Mouse (Mus musculus) thymus, adult 2 months (tissue): Measurements from ENCODE around the gene Ttc13. TPM values are rescaled to one million over a fixed set of nuclear protein-coding genes. Genes with fewer than 3 reads are reported as not detected.

Source experiments
- DNase-seq: peaks from one replicate; pipeline ENCODE4 v3.0.0; 2021
- H3K27ac ChIP-seq: fragments of 200-500 bp; 2 replicates; pipeline ENCODE4 v1.5.1; 2012; ENCODE audit warnings: low read length, control low read depth; ENCODE audit not compliant: control insufficient read depth, insufficient read depth
- H3K27me3 ChIP-seq: fragments of 200-500 bp; 2 replicates; pipeline ENCODE4 v1.6.1; 2012; ENCODE audit warnings: mild to moderate bottlenecking, low read length, moderate library complexity, mixed read lengths; ENCODE audit not compliant: control insufficient read depth, insufficient read depth
- H3K36me3 ChIP-seq: fragments of 200-500 bp; 2 replicates; pipeline ENCODE4 v1.6.1; 2012; ENCODE audit warnings: mild to moderate bottlenecking, low read length, moderate library complexity; ENCODE audit not compliant: control insufficient read depth, insufficient read depth
- H3K4me1 ChIP-seq: fragments of 200-500 bp; replicated peaks from 2 replicates; pipeline ENCODE4 v1.6.1; 2012; ENCODE audit warnings: low read length; ENCODE audit not compliant: control insufficient read depth, insufficient read depth
- H3K4me3 ChIP-seq: fragments of 200-500 bp; 2 replicates; pipeline ENCODE4 v1.5.1; 2012; ENCODE audit warnings: mild to moderate bottlenecking, low read length, control low read depth, moderate library complexity; ENCODE audit not compliant: control insufficient read depth, insufficient read depth
- CTCF ChIP-seq: fragments of 200-500 bp; IDR thresholded peaks from 2 replicates; pipeline ENCODE4 v1.5.1; 2012; ENCODE audit warnings: mild to moderate bottlenecking, control low read depth, low read length, moderate library complexity, borderline replicate concordance; ENCODE audit not compliant: control insufficient read depth, poor library complexity, insufficient read depth; ENCODE audit errors: extremely low read depth
- POLR2A ChIP-seq: fragments of 200-500 bp; IDR thresholded peaks from 2 replicates; pipeline ENCODE4 v1.6.1; 2012; ENCODE audit warnings: mild to moderate bottlenecking, low read length, control low read depth, moderate library complexity; ENCODE audit not compliant: control insufficient read depth, poor library complexity, insufficient read depth; ENCODE audit errors: extremely low read depth
- WGBS: fragments of 180-500 bp; shearing (Covaris S2); methylation state at CpG from one replicate; pipeline ENCODE4 v1.1.7; 2018; 5-methylcytosine and 5-hydroxymethylcytosine counted together
- polyA plus RNA-seq: library from polyadenylated mRNA; depleted of rRNA; stranded (reverse); fragments of >200 nt; gene quantifications from 2 replicates; pipeline ENCODE4 v1.2.3, GENCODE M21; 2012

Gene Ttc13
- polyA plus RNA-seq, 1 experiment: 49.8 TPM

DNA sequence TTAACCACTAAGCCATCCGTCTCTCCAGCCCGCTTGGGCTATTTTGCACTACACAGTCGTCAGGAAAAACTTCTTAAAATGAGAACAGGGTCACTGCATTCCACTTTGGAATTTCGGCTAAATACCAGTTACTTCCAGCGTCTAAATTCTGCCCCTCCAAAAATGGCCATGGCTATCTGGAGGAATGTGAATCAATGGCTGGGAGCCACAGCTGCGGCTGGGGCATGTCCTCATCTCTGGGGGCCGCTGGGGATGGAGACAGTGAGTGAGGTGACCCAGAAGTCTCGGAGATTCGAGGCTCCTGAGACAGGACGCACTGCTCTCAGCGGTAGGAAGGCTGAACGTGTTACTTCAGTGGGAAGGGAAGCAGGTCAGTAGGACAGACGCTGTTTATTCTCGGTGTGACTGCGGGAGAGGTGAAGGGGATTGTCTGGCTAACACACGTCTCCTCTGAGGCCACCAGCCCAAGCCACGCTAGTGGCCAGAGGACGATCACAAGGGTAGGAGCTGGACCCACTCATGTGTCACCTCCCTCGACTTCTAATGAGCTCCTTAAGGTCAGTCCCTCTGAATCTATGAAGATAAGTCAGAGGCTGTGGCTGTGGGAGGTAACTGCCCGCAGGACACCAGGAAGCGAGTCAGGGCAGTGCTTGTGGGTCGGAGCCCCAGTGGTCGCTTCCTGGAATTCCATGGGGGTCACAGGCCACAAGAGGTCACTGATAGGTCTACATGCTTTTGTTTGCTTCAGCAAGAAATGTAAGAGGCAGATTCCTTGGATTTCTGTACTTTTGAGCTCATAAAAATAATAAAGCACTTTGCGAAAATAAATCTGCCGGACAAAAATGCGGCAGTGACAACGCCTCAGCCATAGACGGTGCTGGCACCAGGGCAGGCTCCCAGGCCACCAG lies 68.0 kb downstream of the Ttc13 start:
- Histone ChIP-seq H3K4me3 (no peak overlapping the region), H3K36me3 (no peaks in the 10 kb centered on the region), H3K4me1 (no peaks in the 10 kb centered on the region), H3K27me3 (no peaks in the 10 kb centered on the region), H3K27ac (no peak overlapping the region)
- no peak for TF ChIP-seq POLR2A
- no peak for TF ChIP-seq CTCF
- WGBS: 95% methylated on average over 28 of the region's 28 CpGs
- no peak for DNase-seq

DNA sequence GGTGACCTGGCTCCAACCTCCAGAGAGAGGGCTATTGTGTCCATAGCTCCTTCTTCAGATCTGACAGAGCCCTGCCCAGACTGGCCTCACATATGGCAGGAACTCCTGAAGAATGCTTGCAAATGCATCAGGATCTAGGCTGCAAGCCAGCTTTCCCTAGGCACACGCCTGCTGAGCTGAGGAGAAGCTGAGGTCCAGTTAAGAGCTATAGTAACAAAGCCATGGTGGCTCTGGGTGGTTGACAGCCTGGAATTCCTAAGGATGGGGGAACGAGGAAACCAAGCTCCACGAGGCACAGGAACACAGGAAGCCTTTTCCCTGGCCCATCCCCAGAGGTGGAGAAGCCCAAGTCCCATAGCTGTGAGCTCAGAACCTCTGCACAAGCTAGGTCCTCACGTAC lies 69.2 kb downstream of the Ttc13 start:
- H3K27me3 ChIP-seq: no peaks in the 10 kb centered on the region
- H3K36me3 ChIP-seq: no peaks in the 10 kb centered on the region
- TF ChIP-seq POLR2A: no peak
- no peak for TF ChIP-seq CTCF
- no peak for DNase-seq
- H3K27ac ChIP-seq: no peak overlapping the region
- peaks cover 4% of the 10 kb centered on the region; the same call in 1 of the 2 replicates for H3K4me1 ChIP-seq
- no peak overlapping the region for H3K4me3 ChIP-seq
- WGBS: 80% methylated on average over 4 of the region's 4 CpGs

DNA sequence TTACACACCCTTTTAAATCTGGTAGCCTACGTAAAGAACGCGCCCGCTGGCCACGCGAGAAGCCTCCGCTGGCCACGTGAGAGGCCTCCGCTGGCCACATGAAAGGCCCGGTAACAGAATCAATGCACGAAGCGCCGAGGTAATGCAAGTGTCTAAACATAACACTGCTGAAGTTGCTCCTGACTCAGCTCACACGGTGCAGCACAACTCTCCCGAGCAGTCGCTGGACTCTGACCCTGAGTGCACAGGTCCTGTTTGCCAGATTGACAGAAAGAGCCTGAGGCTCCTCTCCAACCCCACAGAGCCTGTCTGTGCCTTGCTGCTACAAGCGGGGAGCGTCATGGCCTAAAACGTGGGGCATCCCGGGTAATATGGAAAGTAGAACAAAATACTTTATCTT lies 70.0 kb downstream of the Ttc13 start:
- no peak overlapping the region for H3K27ac ChIP-seq
- H3K4me1 ChIP-seq: peaks cover 4% of the 10 kb centered on the region; the same call in 1 of the 2 replicates
- no peak for DNase-seq
- TF ChIP-seq CTCF (no peak), POLR2A (no peak)
- H3K4me3 ChIP-seq: no peak overlapping the region
- no peaks in the 10 kb centered on the region for H3K36me3 ChIP-seq
- WGBS: 91% methylated on average over 20 of the region's 20 CpGs
- no peaks in the 10 kb centered on the region for H3K27me3 ChIP-seq

DNA sequence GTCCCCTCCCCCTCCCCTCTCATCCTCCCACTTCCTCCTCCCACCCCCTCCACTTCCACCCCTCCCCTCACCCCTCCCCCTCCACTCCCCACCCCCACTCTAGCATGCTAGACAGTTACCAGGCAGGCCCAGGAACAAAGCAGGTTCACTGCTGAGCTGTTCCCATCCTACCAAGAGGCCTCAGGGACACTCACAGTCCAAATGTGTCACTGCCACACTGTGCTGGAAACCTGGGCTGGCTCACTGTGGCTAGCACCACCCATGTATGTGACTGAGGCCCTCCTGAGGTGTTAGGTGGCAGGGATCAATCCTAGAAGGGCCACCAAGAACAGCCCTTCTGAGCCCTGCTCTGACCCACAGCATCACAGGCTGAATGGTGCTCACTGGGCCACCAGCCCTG lies 73.5 kb downstream of the Ttc13 start:
- Histone ChIP-seq H3K36me3 (no peaks in the 10 kb centered on the region), H3K4me1 (peaks cover 4% of the 10 kb centered on the region; the same call in 1 of the 2 replicates), H3K4me3 (no peak overlapping the region), H3K27me3 (no peaks in the 10 kb centered on the region), H3K27ac (no peak overlapping the region)
- no peak for DNase-seq
- TF ChIP-seq POLR2A (no peak), CTCF (no peak)

DNA sequence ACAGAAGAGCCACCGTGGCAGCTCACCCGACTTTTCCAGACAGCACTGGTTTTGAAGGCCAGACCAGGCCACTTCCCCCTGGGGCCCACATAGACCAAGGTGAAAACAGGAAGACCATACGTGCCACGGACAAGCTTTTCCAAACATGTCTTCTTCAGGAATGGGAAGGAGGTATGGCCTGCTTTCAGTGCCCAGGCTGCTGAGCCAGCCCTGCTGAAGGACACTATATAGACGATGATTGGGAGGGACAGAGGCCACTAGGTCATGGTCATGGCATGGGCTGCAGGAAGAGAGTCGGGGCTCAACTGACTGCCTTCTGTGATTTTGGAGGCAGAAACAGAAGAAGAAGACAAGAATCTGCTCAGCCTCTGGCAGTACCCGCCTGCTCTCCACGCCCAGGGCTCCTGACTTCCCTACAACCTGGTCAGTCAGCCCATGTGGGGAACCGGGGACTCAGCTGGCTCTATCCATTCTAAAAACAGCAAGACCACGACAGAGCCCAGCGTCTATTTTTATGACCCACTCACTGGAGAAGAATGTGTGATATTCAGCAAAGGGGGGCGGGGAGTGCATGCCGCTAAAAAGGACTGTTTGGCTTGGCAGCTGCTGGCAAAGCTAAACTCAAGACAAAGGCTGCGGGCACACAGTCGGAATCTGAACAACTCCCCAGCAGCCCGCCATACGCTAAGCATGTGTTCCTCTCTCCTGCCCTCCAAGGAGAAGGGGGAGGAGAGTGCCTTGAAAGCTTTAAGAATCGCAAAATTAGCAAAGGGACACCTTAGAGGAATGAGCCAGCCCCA lies 78.0 kb downstream of the Ttc13 start:
- no peak for DNase-seq
- Histone ChIP-seq H3K36me3 (no peaks in the 10 kb centered on the region), H3K4me1 (peaks cover 4% of the 10 kb centered on the region; the same call in 1 of the 2 replicates), H3K27ac (no peak overlapping the region), H3K4me3 (no peak overlapping the region), H3K27me3 (no peaks in the 10 kb centered on the region)
- WGBS: 76% methylated on average over 18 of the region's 18 CpGs
- no peak for TF ChIP-seq CTCF
- TF ChIP-seq POLR2A: no peak

DNA sequence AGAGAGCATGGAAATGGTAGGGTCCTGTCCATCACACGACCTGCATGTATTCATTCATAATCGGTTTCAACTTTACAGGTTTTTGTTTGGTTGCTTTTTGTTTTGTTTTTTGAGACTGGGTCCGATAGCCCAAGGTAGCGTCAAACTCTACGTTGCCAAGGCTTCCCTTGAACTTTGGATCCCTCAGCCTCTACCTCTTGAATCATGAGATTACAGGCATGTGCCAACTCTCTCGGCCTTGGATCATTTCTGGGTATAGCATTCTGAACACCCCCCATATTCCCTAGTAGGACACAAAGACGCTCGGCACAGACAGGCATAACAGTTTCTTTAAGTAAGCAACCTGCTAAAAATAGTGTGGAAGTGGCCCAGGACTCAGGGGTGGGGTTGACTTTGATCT lies 80.2 kb downstream of the Ttc13 start:
- H3K4me1 ChIP-seq: no peaks in the 10 kb centered on the region
- H3K36me3 ChIP-seq: no peaks in the 10 kb centered on the region
- no peak for TF ChIP-seq CTCF
- no peak for TF ChIP-seq POLR2A
- H3K27ac ChIP-seq: no peak overlapping the region
- H3K27me3 ChIP-seq: no peaks in the 10 kb centered on the region
- no peak for DNase-seq
- no peak overlapping the region for H3K4me3 ChIP-seq
- WGBS: 97% methylated on average over 8 of the region's 8 CpGs

DNA sequence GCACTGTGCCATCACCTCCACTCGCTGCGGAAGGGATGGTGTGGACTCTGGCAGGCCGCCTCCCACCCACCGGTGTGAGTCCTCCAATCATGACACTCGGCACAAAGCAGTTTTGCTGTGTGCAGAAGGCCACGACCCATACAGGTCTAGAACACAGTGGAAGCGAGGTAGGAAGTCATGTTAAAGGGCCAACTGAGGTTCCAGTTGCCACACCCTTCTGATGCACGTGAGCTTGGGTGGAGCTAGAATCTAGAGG lies 86.6 kb downstream of the Ttc13 start:
- Histone ChIP-seq H3K4me3 (no peak overlapping the region), H3K27me3 (no peaks in the 10 kb centered on the region), H3K4me1 (no peaks in the 10 kb centered on the region), H3K36me3 (no peaks in the 10 kb centered on the region), H3K27ac (no peak overlapping the region)
- TF ChIP-seq CTCF: no peak
- TF ChIP-seq POLR2A: no peak
- WGBS: 93% methylated on average over 8 of the region's 8 CpGs
- no peak for DNase-seq
